Mouse (Mus musculus) ES-Bruce4 (cell line): ENCODE data around the gene Extl2. TPM values are rescaled to one million over a fixed set of nuclear protein-coding genes. Genes with fewer than 3 reads are reported as not detected.

ENCODE experiments used
- H3K27ac ChIP-seq: 2 replicates; pipeline ENCODE4 v1.5.1; 2012; ENCODE audit warnings: low read length, inconsistent platforms; ENCODE audit not compliant: insufficient read depth
- H3K27me3 ChIP-seq: 2 replicates; pipeline ENCODE4 v1.6.1; 2012; ENCODE audit warnings: mild to moderate bottlenecking, low read length, inconsistent platforms; ENCODE audit not compliant: control insufficient read depth, poor library complexity, insufficient read depth, severe bottlenecking
- H3K36me3 ChIP-seq: 2 replicates; pipeline ENCODE4 v1.6.1; 2012; ENCODE audit warnings: inconsistent platforms, mild to moderate bottlenecking, low read length, moderate library complexity; ENCODE audit not compliant: control insufficient read depth, poor library complexity, insufficient read depth, severe bottlenecking
- H3K4me1 ChIP-seq: one replicate; pipeline ENCODE4 v1.8.1; 2011; ENCODE audit warnings: low read length; ENCODE audit not compliant: control insufficient read depth, insufficient read depth
- H3K4me3 ChIP-seq: 2 replicates; pipeline ENCODE4 v1.5.1; 2011; ENCODE audit warnings: low read depth, mild to moderate bottlenecking, low read length
- H3K9ac ChIP-seq: 2 replicates; pipeline ENCODE4 v1.6.1; 2012; ENCODE audit warnings: low read depth, mild to moderate bottlenecking, inconsistent platforms; ENCODE audit not compliant: poor library complexity, severe bottlenecking
- H3K9me3 ChIP-seq: replicated peaks from 2 replicates; pipeline ENCODE4 v1.6.1; 2012; ENCODE audit warnings: mild to moderate bottlenecking, low read length, inconsistent platforms; ENCODE audit not compliant: control insufficient read depth, poor library complexity, insufficient read depth, severe bottlenecking
- CTCF ChIP-seq: IDR thresholded peaks from one replicate; pipeline ENCODE4 v1.8.1; 2011; ENCODE audit warnings: low read depth, low read length
- EP300 ChIP-seq: IDR thresholded peaks from 2 replicates; pipeline ENCODE4 v1.6.1; 2011; ENCODE audit warnings: low read depth, low read length; ENCODE audit not compliant: insufficient read depth
- POLR2A ChIP-seq: IDR thresholded peaks from one replicate; pipeline ENCODE4 v1.8.1; 2011; ENCODE audit warnings: low read length; ENCODE audit not compliant: insufficient read depth
- polyA plus RNA-seq: library from polyadenylated mRNA; stranded (reverse); fragments of >200 nt; gene quantifications from 2 replicates; pipeline ENCODE4 v1.2.4, GENCODE M21; 2011; ENCODE audit warnings: low read depth; ENCODE audit not compliant: missing spikeins, insufficient read depth, insufficient read length

Extl2 gene
- polyA plus RNA-seq, 1 experiment, result 11.0 TPM

DNA sequence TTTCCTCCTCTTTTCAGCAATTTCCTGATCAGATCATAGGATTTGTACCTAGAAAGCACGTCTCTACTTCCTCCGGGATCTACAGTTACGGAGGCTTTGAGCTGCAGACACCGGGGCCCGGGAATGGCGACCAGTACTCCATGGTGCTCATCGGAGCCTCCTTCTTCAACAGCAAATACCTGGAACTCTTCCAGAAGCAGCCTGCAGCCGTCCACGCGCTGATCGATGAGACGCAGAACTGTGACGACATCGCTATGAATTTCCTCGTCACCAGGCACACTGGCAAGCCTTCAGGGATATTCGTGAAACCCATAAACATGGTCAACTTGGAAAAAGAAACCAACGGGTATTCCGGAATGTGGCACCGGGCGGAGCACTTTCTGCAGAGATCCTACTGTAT lies 19.7 kb downstream of the Extl2 start:
- no peak overlapping the region for H3K4me3 ChIP-seq
- H3K4me1 ChIP-seq, result no peaks in the 10 kb centered on the region
- no peak for TF ChIP-seq POLR2A
- no peak for TF ChIP-seq CTCF
- no peak for TF ChIP-seq EP300
- no peaks in the 10 kb centered on the region for H3K27me3 ChIP-seq
- 0 out of 2 replicates have a peak, but pooled peaks cover 3% of the 10 kb centered on the region for H3K36me3 ChIP-seq
- H3K27ac ChIP-seq, result no peak overlapping the region
- H3K9ac ChIP-seq, result no peak overlapping the region
- H3K9me3 ChIP-seq, result no peaks in the 10 kb centered on the region

DNA sequence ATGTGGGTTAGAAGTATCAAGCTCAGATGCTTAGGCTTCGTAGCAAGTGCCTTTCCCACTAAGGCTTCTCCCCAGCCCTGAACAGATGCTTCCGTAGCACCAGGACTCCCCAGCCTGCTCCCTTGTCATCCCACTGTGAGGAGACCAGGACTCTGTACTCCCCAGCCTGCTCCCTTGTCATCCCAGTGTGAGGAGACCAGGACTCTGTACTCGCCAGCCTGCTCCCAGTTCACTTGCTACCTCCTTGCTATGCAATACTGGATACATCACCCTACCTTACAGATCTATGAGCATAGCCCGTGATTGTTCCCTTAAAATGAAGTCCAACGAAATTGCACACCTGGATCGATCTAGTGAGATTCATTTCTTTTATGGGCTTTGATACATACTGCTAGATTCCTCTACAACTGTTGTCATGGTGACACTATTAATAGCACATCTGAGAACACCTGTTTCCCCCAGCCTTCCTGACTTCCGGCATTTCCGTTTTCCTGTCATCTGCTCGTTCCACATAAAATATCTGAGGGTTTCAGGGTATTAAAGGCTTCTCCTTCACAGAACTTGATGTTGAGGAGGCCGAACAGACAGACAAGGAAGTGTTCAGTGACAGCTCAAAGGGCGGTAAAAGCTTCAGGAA lies 23.0 kb downstream of the Extl2 start:
- TF ChIP-seq POLR2A, result no peak
- no peak for TF ChIP-seq EP300
- TF ChIP-seq CTCF, result no peak
- Histone ChIP-seq H3K9me3 (no peaks in the 10 kb centered on the region), H3K9ac (no peak overlapping the region), H3K27me3 (no peaks in the 10 kb centered on the region), H3K4me3 (no peak overlapping the region), H3K4me1 (no peaks in the 10 kb centered on the region), H3K27ac (no peak overlapping the region), H3K36me3 (0 out of 2 replicates have a peak, but pooled peaks cover 3% of the 10 kb centered on the region)

DNA sequence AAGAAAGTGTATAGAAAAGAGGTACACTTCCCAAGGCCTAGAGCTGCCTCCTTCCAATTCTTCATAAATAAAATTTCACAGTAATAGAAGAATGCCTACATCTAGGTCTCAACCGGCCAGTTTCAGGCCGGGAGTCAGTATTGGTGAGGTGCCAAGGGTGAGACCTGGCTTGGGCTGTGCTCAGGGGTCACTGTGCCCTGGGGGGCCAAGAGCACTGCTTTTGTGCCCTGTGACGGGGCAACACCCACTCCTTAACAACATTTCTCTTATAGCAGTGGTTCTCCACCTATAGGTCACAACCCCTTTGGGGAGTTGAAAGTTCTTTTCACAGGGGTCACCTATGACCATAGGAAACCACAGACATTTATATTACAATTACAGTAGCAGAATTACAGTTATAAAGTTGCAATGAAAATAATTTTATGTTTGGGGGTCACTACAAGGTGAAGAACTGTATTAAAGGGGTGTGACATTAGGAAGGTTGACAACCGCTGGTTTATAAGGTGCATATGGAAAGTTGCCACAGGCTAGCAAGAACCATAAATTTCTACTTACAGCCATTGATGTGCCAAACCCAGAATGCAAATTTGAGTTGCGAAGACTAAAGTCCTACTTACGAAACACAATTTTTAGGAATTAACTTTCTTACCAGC lies 26.1 kb downstream of the Extl2 start:
- TF ChIP-seq CTCF (no peak), EP300 (no peak)
- Histone ChIP-seq H3K4me3 (no peak overlapping the region), H3K36me3 (no peaks in the 10 kb centered on the region), H3K27ac (no peak overlapping the region), H3K9me3 (no peaks in the 10 kb centered on the region), H3K9ac (no peak overlapping the region), H3K27me3 (no peaks in the 10 kb centered on the region), H3K4me1 (no peaks in the 10 kb centered on the region)

DNA sequence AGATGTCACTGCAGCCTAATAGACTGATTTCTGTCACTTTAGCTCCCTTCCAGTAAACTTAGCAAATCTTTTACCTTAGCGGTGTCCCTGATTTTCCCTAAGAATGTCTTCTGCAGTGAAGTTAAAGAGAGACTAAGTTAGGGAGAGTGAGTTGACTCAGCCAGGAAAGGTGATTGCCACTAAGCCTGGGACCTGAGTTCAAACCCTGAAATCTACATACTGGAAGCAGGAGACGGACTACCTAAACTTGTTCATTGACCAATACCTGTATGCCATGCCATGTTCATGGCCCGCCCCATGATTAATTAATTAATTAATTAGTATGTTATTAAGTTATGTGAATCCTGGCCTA lies 26.6 kb downstream of the Extl2 start:
- no peak overlapping the region for H3K4me3 ChIP-seq
- H3K36me3 ChIP-seq, result no peaks in the 10 kb centered on the region
- H3K27me3 ChIP-seq, result no peaks in the 10 kb centered on the region
- no peaks in the 10 kb centered on the region for H3K9me3 ChIP-seq
- no peak overlapping the region for H3K9ac ChIP-seq
- TF ChIP-seq EP300 (no peak), POLR2A (no peak), CTCF (no peak)
- H3K4me1 ChIP-seq, result no peaks in the 10 kb centered on the region
- H3K27ac ChIP-seq, result no peak overlapping the region

DNA sequence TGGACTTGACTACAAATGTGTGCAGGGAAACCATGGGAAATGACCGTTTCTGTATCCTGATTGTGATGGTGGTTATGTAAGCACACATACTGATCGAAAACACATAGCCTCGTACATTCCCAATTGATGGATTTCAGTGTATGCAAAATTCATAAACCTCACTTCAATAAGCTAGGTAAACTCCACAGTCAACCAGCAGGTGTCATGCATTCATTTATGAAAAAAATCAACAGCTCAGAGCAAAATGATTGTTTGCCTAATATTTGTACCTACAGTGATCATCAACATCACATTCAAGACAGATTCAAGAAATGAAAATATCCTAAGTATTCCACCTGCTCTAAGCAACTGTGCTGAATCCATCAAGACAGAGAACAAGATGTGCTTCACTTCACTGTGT lies 33.5 kb downstream of the Extl2 start:
- Histone ChIP-seq H3K9me3 (no peaks in the 10 kb centered on the region), H3K4me3 (no peak overlapping the region), H3K27ac (no peak overlapping the region)

DNA sequence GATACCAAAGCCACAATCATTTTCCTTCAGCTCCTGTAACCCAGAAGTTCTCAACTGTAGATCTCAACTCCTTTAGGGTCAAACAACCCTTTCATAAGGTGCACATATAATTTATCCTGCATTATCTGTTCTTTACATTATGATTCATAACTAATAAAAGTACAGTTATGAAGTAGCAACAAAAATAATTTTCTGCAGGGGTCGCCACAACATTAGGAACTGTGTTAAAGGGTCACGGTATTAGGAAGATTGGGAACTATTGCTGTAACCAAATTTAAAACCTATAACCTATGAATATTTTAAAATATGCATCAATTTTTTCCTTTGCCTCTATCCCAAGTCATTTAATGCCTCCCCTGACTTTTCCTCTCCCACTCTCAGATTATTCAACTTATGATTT lies 38.7 kb downstream of the Extl2 start:
- Histone ChIP-seq H3K27me3 (no peaks in the 10 kb centered on the region), H3K4me3 (no peak overlapping the region)
- no peak for TF ChIP-seq CTCF
- no peak for TF ChIP-seq EP300
- no peak for TF ChIP-seq POLR2A

More for the DNA sequence above, 33.5 kb downstream of the Extl2 start:
- TF ChIP-seq CTCF (no peak), EP300 (no peak), POLR2A (no peak)
- H3K27me3 ChIP-seq, result no peaks in the 10 kb centered on the region
- H3K4me1 ChIP-seq, result no peaks in the 10 kb centered on the region
- H3K36me3 ChIP-seq, result no peaks in the 10 kb centered on the region
- H3K9ac ChIP-seq, result no peak overlapping the region

More for the DNA sequence above, 38.7 kb downstream of the Extl2 start:
- Histone ChIP-seq H3K4me1 (no peaks in the 10 kb centered on the region), H3K9me3 (no peaks in the 10 kb centered on the region), H3K36me3 (no peaks in the 10 kb centered on the region), H3K27ac (no peak overlapping the region), H3K9ac (no peak overlapping the region)
